Comparison of ENCODE assay signal across 27 mouse cellular contexts in genomic region chr5:40136740-40137285, GRCm38 (mm10).
DNase-seq lines count a peak whose midpoint lies in the region; ATAC-seq lines count a peak whose summit lies in the region.
"Had no signal": no experiment of that assay in that cellular context is flagged by ENCODE, and none has a peak within 500 bp of the region (broad histone marks: within the 10 kb centered on the region; RNA-seq: fewer than 3 reads in every experiment).

No protein-coding gene starts in this region.

- no peak overlapping the region for H3K4me3 ChIP-seq in forebrain, embryonic 14.5 days (ENCODE audit: low read depth, low read length)
- no peak overlapping the region for H3K4me3 ChIP-seq in forebrain, embryonic 11.5 days (ENCODE audit: low read depth, low read length)
- no peak overlapping the region for H3K4me3 ChIP-seq in forebrain, embryonic 16.5 days (replicated peaks; ENCODE audit: low read length)
- H3K4me3 ChIP-seq: embryonic facial prominence, embryonic 12.5 days; embryonic facial prominence, embryonic 15.5 days; heart, adult 2 months; heart, embryonic 10.5 days; heart, embryonic 13.5 days had no signal

- H3K36me3 ChIP-seq in forebrain, embryonic 14.5 days (ENCODE audit: control insufficient read depth, insufficient read depth, low read length), result no peaks in the 10 kb centered on the region
- no peaks in the 10 kb centered on the region for H3K36me3 ChIP-seq in forebrain, embryonic 11.5 days (ENCODE audit: control insufficient read depth, insufficient read depth, low read length)
- H3K36me3 ChIP-seq in forebrain, embryonic 16.5 days (ENCODE audit: control insufficient read depth, insufficient read depth), result no peaks in the 10 kb centered on the region
- H3K36me3 ChIP-seq: embryonic facial prominence, embryonic 12.5 days; embryonic facial prominence, embryonic 15.5 days; heart, embryonic 10.5 days; heart, embryonic 13.5 days had no signal

- no peaks in the 10 kb centered on the region for H3K4me1 ChIP-seq in forebrain, embryonic 14.5 days (ENCODE audit: control insufficient read depth, insufficient read depth, low read length)
- H3K4me1 ChIP-seq in forebrain, embryonic 11.5 days (replicated peaks; ENCODE audit: control insufficient read depth, insufficient read depth, low read length), result no peaks in the 10 kb centered on the region
- H3K4me1 ChIP-seq in forebrain, embryonic 16.5 days (replicated peaks; ENCODE audit: control insufficient read depth, insufficient read depth, low read length), result no peaks in the 10 kb centered on the region
- H3K4me1 ChIP-seq: embryonic facial prominence, embryonic 12.5 days; embryonic facial prominence, embryonic 15.5 days; heart, embryonic 10.5 days; heart, embryonic 13.5 days had no signal

- H3K9ac ChIP-seq in forebrain, embryonic 14.5 days (ENCODE audit: low read length), result no peak overlapping the region
- H3K9ac ChIP-seq in forebrain, embryonic 11.5 days (ENCODE audit: low read length), result no peak overlapping the region
- no peak overlapping the region for H3K9ac ChIP-seq in forebrain, embryonic 16.5 days (replicated peaks; ENCODE audit: low read depth, low read length)
- H3K9ac ChIP-seq: embryonic facial prominence, embryonic 12.5 days; embryonic facial prominence, embryonic 15.5 days; heart, embryonic 13.5 days; hindbrain, embryonic 14.5 days had no signal

- WGBS in forebrain, embryonic 14.5 days, result 83% methylated on average over 3 of the region's 3 CpGs
- WGBS in forebrain, embryonic 11.5 days, result 87% methylated on average over 3 of the region's 3 CpGs
- 62% methylated on average over 3 of the region's 3 CpGs for WGBS in forebrain, embryonic 16.5 days

- H3K27ac ChIP-seq in forebrain, embryonic 14.5 days (ENCODE audit: low read depth, low read length), result no peak overlapping the region
- no peak overlapping the region for H3K27ac ChIP-seq in forebrain, embryonic 11.5 days (ENCODE audit: low read depth, low read length)
- peak overlapping the region; percentile 48; the same call in 1 of the 2 replicates for H3K27ac ChIP-seq in forebrain, embryonic 16.5 days (ENCODE audit: low read length)
- H3K27ac ChIP-seq: embryonic facial prominence, embryonic 12.5 days; embryonic facial prominence, embryonic 15.5 days; heart, adult 2 months; heart, embryonic 10.5 days; heart, embryonic 13.5 days; hindbrain, embryonic 14.5 days; hindbrain, postnatal 0 days had no signal

- H3K27me3 ChIP-seq in forebrain, embryonic 14.5 days (replicated peaks; ENCODE audit: control insufficient read depth, insufficient read depth, low read length), result no peaks in the 10 kb centered on the region
- no peaks in the 10 kb centered on the region for H3K27me3 ChIP-seq in forebrain, embryonic 11.5 days (ENCODE audit: control insufficient read depth, insufficient read depth, low read length)
- H3K27me3 ChIP-seq in forebrain, embryonic 16.5 days (replicated peaks; ENCODE audit: control insufficient read depth, insufficient read depth, low read length), result no peaks in the 10 kb centered on the region
- H3K27me3 ChIP-seq: embryonic facial prominence, embryonic 12.5 days; embryonic facial prominence, embryonic 15.5 days; heart, embryonic 13.5 days had no signal

- no peaks in the 10 kb centered on the region for H3K9me3 ChIP-seq in forebrain, embryonic 14.5 days (replicated peaks; ENCODE audit: control insufficient read depth, low read length)
- no peaks in the 10 kb centered on the region for H3K9me3 ChIP-seq in forebrain, embryonic 11.5 days (ENCODE audit: control insufficient read depth, low read length)
- no peaks in the 10 kb centered on the region for H3K9me3 ChIP-seq in forebrain, embryonic 16.5 days (ENCODE audit: control insufficient read depth, low read length)
- H3K9me3 ChIP-seq: embryonic facial prominence, embryonic 12.5 days; embryonic facial prominence, embryonic 15.5 days; heart, embryonic 10.5 days; heart, embryonic 13.5 days had no signal

- ATAC-seq in forebrain, embryonic 14.5 days, result peak; percentile 93
- no peak for ATAC-seq in forebrain, embryonic 11.5 days (replicated peaks; ENCODE audit: low FRiP score)
- peak; percentile 98 for ATAC-seq in forebrain, embryonic 16.5 days
- ATAC-seq: CD4-positive, CD25-positive, alpha-beta regulatory T cell, adult 4 months; hindbrain, postnatal 0 days; inflammation-experienced regulatory T-cells, adult 6 months; intestine, embryonic 16.5 days had no signal

- peak; percentile 64 for DNase-seq in forebrain, embryonic 14.5 days (ENCODE audit: low spot score)
- DNase-seq in forebrain, embryonic 11.5 days (ENCODE audit: low spot score), result no peak
- peak; percentile 9 for DNase-seq in layer of hippocampus, adult 9-11 months
- no peak for DNase-seq in layer of hippocampus, postnatal 36 days
- no peak for DNase-seq in heart, adult 18-20 months
- DNase-seq in kidney, postnatal 25 days, result no peak
- DNase-seq: adrenal gland, adult 2 months; adrenal gland, postnatal 14 days; cerebellum, adult 11 months; cerebellum, adult 2 months; cerebellum, adult 9-11 months; cerebellum, postnatal 25 days; gastrocnemius, postnatal 25 days; heart, adult 2 months; heart, postnatal 14 days; heart, postnatal 4 days; kidney, adult 18-20 months had no signal

- H3K4me2 ChIP-seq in forebrain, embryonic 14.5 days (ENCODE audit: low read length), result no peak overlapping the region
- H3K4me2 ChIP-seq in forebrain, embryonic 11.5 days (ENCODE audit: low read depth, low read length, severe bottlenecking), result no peak overlapping the region
- no peak overlapping the region for H3K4me2 ChIP-seq in forebrain, embryonic 16.5 days (ENCODE audit: low read length)
- H3K4me2 ChIP-seq: embryonic facial prominence, embryonic 12.5 days; embryonic facial prominence, embryonic 15.5 days; heart, embryonic 13.5 days; hindbrain, embryonic 14.5 days had no signal

Comparison
In these comparisons a context has a peak if more than half of its experiments do, and no peak if none do; other contexts are left out.
1. DNase-seq: peak in forebrain, embryonic 14.5 days (single experiment) and layer of hippocampus, adult 9-11 months (single experiment); none in forebrain, embryonic 11.5 days (single experiment), layer of hippocampus, postnatal 36 days (0 of 2), heart, adult 18-20 months (0 of 2) and kidney, postnatal 25 days (0 of 2).